Mouse (Mus musculus): Measurements from ENCODE around the gene Gm17190.

- TF ChIP-seq CTCF (IDR thresholded peaks at IDR 0.05) = no peak
- TF ChIP-seq EP300 (IDR thresholded peaks at IDR 0.05) = no peak
Measured at GRCm38 (mm10) chr13:96132401-96132816, 50.6 kb downstream of the Gm17190 start, which contains the start of gene Sv2c.

Data from lung, postnatal 0 days (tissue).